Mouse (Mus musculus) megakaryocyte, embryonic 14.5 days (primary cell): ENCODE data around the gene Hnrnpm.

Experiments used
- FLI1 ChIP-seq: IDR thresholded peaks from 2 replicates; pipeline ENCODE4 v1.6.1; 2012; ENCODE audit warnings: low read length, inconsistent platforms, mixed read lengths
- GATA1 ChIP-seq: IDR thresholded peaks from 3 replicates; pipeline ENCODE4 v1.6.1; 2012; ENCODE audit warnings: mixed read lengths, low read length, inconsistent platforms, borderline replicate concordance

DNA sequence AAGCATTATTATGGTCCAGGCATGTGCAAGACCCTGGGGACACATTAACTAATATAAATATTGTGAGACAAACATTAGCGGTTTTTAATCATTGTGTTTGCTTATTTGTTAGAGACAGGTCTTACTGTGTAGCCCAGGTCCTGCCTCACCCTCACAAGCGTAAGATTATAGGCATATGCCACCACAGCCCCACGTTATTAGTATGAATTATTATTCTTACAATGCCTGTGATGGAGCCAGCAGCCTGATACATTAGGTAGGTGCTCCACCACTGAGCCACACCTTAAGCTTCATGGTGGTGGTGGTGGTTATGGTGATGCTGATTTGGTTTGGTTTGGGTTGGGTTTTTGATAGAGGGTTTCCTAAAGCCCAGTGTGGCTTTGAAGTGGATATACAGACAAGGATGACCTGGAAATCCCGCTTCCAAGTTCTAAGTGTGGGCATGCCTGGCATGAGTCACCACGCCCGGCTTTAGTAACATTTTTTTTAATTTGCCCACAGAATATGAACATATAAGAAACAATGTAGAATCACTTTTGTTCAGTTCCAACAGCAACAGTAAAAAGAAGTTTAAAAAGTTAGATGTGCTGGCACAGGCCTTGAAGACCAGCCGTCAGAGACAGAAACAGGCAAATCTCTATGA, 33.2 kb upstream of the Hnrnpm start:
- TF ChIP-seq GATA1 (no peak), FLI1 (no peak)
